Mouse (Mus musculus): ENCODE measurements around the gene Ncam1. TPM values are rescaled to one million over a fixed set of nuclear protein-coding genes. Genes with fewer than 3 reads are reported as not detected.

The Ncam1 gene
- polyA plus RNA-seq, 1 experiment, result 0.64 TPM

DNA sequence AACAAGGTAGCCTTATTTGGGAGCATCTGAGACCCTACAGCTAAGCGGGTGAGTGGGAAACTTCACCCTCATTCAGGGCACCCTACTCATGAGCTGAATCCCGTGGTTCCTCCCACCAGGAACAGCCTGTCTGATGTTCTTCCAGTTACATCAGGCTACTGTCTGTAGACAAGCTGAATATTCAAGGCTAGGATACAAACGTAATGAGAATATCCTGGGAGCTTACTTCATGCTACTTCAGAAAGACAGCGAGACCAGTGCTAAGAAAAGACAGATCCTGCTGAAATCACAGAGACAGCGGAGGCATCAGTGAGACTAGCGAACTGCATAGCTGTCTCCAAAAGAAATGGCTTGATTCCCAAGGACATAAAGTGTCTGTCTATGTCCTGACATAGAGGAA lies 58.8 kb downstream of the Ncam1 start:
- 88% methylated on average over 6 of the region's 6 CpGs for WGBS
- Histone ChIP-seq H3K27ac (ENCODE audit: insufficient read depth, low read length) (no peak overlapping the region), H3K4me1 (ENCODE audit: control insufficient read depth, insufficient read depth, insufficient read length) (no peaks in the 10 kb centered on the region), H3K4me3 (ENCODE audit: extremely low read depth, insufficient read depth, insufficient read length) (no peak overlapping the region), H3K27me3 (ENCODE audit: control insufficient read depth, insufficient read depth, low read length) (no peaks in the 10 kb centered on the region), H3K36me3 (ENCODE audit: control insufficient read depth, insufficient read depth, low read length) (no peaks in the 10 kb centered on the region)
- TF ChIP-seq POLR2A (IDR thresholded peaks at IDR 0.05; ENCODE audit: low read depth, low read length), result no peak
- TF ChIP-seq CTCF (IDR thresholded peaks at IDR 0.05; ENCODE audit: extremely low read depth, insufficient read depth, insufficient read length, insufficient replicate concordance), result no peak
- DNase-seq (ENCODE audit: low read depth in 1 of 2, low spot score in 2 of 2), result no peak

- WGBS, result 75% methylated on average over 1 of the region's 1 CpGs
These were observed 60.2 kb downstream of the Ncam1 start for GRCm38 (mm10) chr9:49738546-49738945.

GRCm38 (mm10) chr9:49737166-49737565 lies 61.6 kb downstream of the Ncam1 start:
- TF ChIP-seq POLR2A (IDR thresholded peaks at IDR 0.05; ENCODE audit: low read depth, low read length), result no peak
- no peak for TF ChIP-seq CTCF (IDR thresholded peaks at IDR 0.05; ENCODE audit: extremely low read depth, insufficient read depth, insufficient read length, insufficient replicate concordance)
- H3K27me3 ChIP-seq (ENCODE audit: control insufficient read depth, insufficient read depth, low read length), result no peaks in the 10 kb centered on the region
- H3K36me3 ChIP-seq (ENCODE audit: control insufficient read depth, insufficient read depth, low read length), result no peaks in the 10 kb centered on the region
- no peak for DNase-seq (ENCODE audit: low read depth in 1 of 2, low spot score in 2 of 2)
- H3K4me1 ChIP-seq (ENCODE audit: control insufficient read depth, insufficient read depth, insufficient read length), result no peaks in the 10 kb centered on the region
- 67% methylated on average over 6 of the region's 6 CpGs for WGBS
- H3K27ac ChIP-seq (ENCODE audit: insufficient read depth, low read length), result no peak overlapping the region
- no peak overlapping the region for H3K4me3 ChIP-seq (ENCODE audit: extremely low read depth, insufficient read depth, insufficient read length)

More at GRCm38 (mm10) chr9:49738546-49738945, 60.2 kb downstream of the Ncam1 start:
- no peak overlapping the region for H3K27ac ChIP-seq (ENCODE audit: insufficient read depth, low read length)
- no peaks in the 10 kb centered on the region for H3K36me3 ChIP-seq (ENCODE audit: control insufficient read depth, insufficient read depth, low read length)
- no peaks in the 10 kb centered on the region for H3K4me1 ChIP-seq (ENCODE audit: control insufficient read depth, insufficient read depth, insufficient read length)
- no peaks in the 10 kb centered on the region for H3K27me3 ChIP-seq (ENCODE audit: control insufficient read depth, insufficient read depth, low read length)
- no peak for TF ChIP-seq CTCF (IDR thresholded peaks at IDR 0.05; ENCODE audit: extremely low read depth, insufficient read depth, insufficient read length, insufficient replicate concordance)
- TF ChIP-seq POLR2A (IDR thresholded peaks at IDR 0.05; ENCODE audit: low read depth, low read length), result no peak
- no peak overlapping the region for H3K4me3 ChIP-seq (ENCODE audit: extremely low read depth, insufficient read depth, insufficient read length)
- DNase-seq (ENCODE audit: low read depth in 1 of 2, low spot score in 2 of 2), result no peak

DNA sequence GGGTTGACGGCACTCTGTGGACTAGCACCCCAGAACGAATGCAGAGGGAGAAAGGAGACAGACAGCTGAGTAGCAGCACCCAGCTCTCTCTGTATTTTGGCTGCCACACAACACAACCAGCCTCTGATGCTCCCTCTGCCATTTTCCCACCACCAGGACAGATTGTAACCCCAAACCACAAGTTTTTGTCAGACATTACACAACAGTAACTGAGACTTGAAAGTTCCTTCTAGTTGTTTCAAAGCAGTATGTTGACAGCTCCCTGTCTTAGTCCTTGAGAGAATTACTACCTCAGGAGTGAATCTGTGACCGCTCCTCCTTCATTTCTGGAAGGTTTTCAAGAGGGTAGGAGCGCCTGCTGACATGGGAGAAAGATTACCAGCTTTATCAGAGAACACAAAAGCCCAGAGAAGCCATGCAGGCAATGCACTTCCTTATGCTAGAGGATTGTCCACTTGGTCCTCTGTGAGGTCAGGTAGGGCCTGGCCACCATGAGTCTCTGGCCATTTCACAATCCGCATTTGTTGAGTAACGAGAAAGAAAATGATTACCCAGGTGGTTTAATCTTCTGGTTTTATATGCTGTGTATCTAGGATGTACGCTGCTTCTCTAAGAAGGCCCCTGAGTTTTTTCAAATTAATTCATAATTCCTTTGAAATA lies 64.2 kb downstream of the Ncam1 start:
- no peaks in the 10 kb centered on the region for H3K4me1 ChIP-seq (ENCODE audit: control insufficient read depth, insufficient read depth, insufficient read length)
- no peak for TF ChIP-seq POLR2A (IDR thresholded peaks at IDR 0.05; ENCODE audit: low read depth, low read length)
- no peaks in the 10 kb centered on the region for H3K27me3 ChIP-seq (ENCODE audit: control insufficient read depth, insufficient read depth, low read length)
- DNase-seq (ENCODE audit: low read depth in 1 of 2, low spot score in 2 of 2), result no peak
- no peak overlapping the region for H3K4me3 ChIP-seq (ENCODE audit: extremely low read depth, insufficient read depth, insufficient read length)
- WGBS, result 79% methylated on average over 7 of the region's 7 CpGs
- no peak overlapping the region for H3K27ac ChIP-seq (ENCODE audit: insufficient read depth, low read length)
- no peaks in the 10 kb centered on the region for H3K36me3 ChIP-seq (ENCODE audit: control insufficient read depth, insufficient read depth, low read length)

DNA sequence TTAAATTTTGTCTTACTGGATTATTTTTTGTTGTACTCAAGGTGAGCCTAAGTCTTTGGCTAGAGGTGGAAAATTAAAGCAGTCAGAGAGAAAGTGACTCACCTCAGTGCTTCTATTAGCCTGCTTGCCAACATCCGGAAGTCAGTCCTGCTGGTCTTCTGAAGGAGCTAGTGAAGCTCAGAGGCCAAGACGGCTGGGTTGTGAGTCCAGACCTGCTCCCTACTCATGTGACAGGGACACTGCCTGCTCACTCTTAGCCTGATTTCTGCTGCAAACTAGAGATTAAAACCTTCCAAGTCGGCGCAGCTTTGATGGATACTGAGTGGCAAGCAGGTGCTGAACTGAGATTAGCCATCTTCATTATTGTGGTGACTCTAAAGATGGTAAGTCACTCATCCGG lies 65.0 kb downstream of the Ncam1 start:
- Histone ChIP-seq H3K4me1 (ENCODE audit: control insufficient read depth, insufficient read depth, insufficient read length) (no peaks in the 10 kb centered on the region), H3K27me3 (ENCODE audit: control insufficient read depth, insufficient read depth, low read length) (no peaks in the 10 kb centered on the region), H3K27ac (ENCODE audit: insufficient read depth, low read length) (no peak overlapping the region), H3K36me3 (ENCODE audit: control insufficient read depth, insufficient read depth, low read length) (no peaks in the 10 kb centered on the region), H3K4me3 (ENCODE audit: extremely low read depth, insufficient read depth, insufficient read length) (no peak overlapping the region)
- TF ChIP-seq CTCF (IDR thresholded peaks at IDR 0.05; ENCODE audit: extremely low read depth, insufficient read depth, insufficient read length, insufficient replicate concordance), result no peak
- no peak for TF ChIP-seq POLR2A (IDR thresholded peaks at IDR 0.05; ENCODE audit: low read depth, low read length)
- no peak for DNase-seq (ENCODE audit: low read depth in 1 of 2, low spot score in 2 of 2)
- 77% methylated on average over 5 of the region's 5 CpGs for WGBS

GRCm38 (mm10) chr9:49729479-49729878 lies 69.2 kb downstream of the Ncam1 start:
- 62% methylated on average over 3 of the region's 3 CpGs for WGBS
- TF ChIP-seq POLR2A (IDR thresholded peaks at IDR 0.05; ENCODE audit: low read depth, low read length), result no peak
- no peak for TF ChIP-seq CTCF (IDR thresholded peaks at IDR 0.05; ENCODE audit: extremely low read depth, insufficient read depth, insufficient read length, insufficient replicate concordance)

GRCm38 (mm10) chr9:49728211-49728610 lies 70.5 kb downstream of the Ncam1 start:
- WGBS, result 80% methylated on average over 8 of the region's 8 CpGs
- Histone ChIP-seq H3K27ac (ENCODE audit: insufficient read depth, low read length) (no peak overlapping the region), H3K4me1 (ENCODE audit: control insufficient read depth, insufficient read depth, insufficient read length) (no peaks in the 10 kb centered on the region), H3K36me3 (ENCODE audit: control insufficient read depth, insufficient read depth, low read length) (no peaks in the 10 kb centered on the region), H3K27me3 (ENCODE audit: control insufficient read depth, insufficient read depth, low read length) (no peaks in the 10 kb centered on the region), H3K4me3 (ENCODE audit: extremely low read depth, insufficient read depth, insufficient read length) (no peak overlapping the region)
- no peak for DNase-seq (ENCODE audit: low read depth in 1 of 2, low spot score in 2 of 2)
- TF ChIP-seq POLR2A (IDR thresholded peaks at IDR 0.05; ENCODE audit: low read depth, low read length) (no peak), CTCF (IDR thresholded peaks at IDR 0.05; ENCODE audit: extremely low read depth, insufficient read depth, insufficient read length, insufficient replicate concordance) (no peak)

More at GRCm38 (mm10) chr9:49729479-49729878, 69.2 kb downstream of the Ncam1 start:
- no peak overlapping the region for H3K27ac ChIP-seq (ENCODE audit: insufficient read depth, low read length)
- H3K27me3 ChIP-seq (ENCODE audit: control insufficient read depth, insufficient read depth, low read length), result no peaks in the 10 kb centered on the region
- H3K36me3 ChIP-seq (ENCODE audit: control insufficient read depth, insufficient read depth, low read length), result no peaks in the 10 kb centered on the region
- no peaks in the 10 kb centered on the region for H3K4me1 ChIP-seq (ENCODE audit: control insufficient read depth, insufficient read depth, insufficient read length)
- no peak for DNase-seq (ENCODE audit: low read depth in 1 of 2, low spot score in 2 of 2)
- no peak overlapping the region for H3K4me3 ChIP-seq (ENCODE audit: extremely low read depth, insufficient read depth, insufficient read length)

Data from spleen, adult 2 months (tissue).